Mouse (Mus musculus): Measurements from ENCODE around the gene Gm20388.

DNA sequence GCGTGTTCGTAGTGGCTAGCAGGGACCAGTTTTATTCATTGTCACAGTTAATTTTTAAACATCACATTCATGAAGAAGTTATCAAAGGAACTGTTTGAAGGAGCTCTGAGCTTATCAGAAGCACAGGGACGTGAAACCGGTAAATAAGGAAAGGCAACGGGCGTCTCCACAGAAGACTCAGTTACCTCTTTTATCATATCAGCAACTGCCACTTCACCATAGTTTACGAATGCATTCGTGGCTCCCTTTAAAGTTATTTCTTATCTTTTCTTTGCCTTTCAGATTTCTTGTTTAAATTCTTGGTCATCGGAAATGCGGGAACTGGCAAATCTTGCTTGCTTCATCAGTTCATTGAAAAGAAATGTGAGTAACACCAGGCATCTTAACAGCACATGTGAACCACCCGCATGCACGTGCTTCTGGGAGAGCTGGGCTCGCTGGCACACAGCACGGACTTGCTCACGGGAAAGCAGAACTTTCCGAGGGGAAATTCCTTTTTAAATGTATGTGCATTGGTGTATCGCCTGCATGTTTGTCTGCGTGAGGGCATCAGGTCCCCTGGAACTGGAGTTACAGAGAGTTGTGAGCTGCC, 3913.0 kb downstream of the Gm20388 start:
- TF ChIP-seq GATA1 (IDR thresholded peaks at IDR 0.05; ENCODE audit: low read length): no peak
- TF ChIP-seq TAL1 (IDR thresholded peaks at IDR 0.05; ENCODE audit: low read length): no peak

All from erythroblast, embryonic 14.5 days (primary cell).